Mouse (Mus musculus) left cerebral cortex, adult 11 months (tissue): ENCODE measurements at regions not wholly inside any gene's neighbourhood (a gene's known extent, or its start where the extent isn't known, plus 50 kb on each side); places are given as distances from the start of the nearest gene placed in this dataset.

Source experiments
- DNase-seq: peaks from one replicate; pipeline ENCODE4 v3.0.0; 2022; ENCODE audit warnings: low spot score

GRCm38 (mm10) chr11:19828959-19829401 lies 95.2 kb upstream of the Spred2 start:
- DNase-seq = no peak

GRCm38 (mm10) chr11:19829564-19830279 lies 94.5 kb upstream of the Spred2 start:
- no peak for DNase-seq

DNA sequence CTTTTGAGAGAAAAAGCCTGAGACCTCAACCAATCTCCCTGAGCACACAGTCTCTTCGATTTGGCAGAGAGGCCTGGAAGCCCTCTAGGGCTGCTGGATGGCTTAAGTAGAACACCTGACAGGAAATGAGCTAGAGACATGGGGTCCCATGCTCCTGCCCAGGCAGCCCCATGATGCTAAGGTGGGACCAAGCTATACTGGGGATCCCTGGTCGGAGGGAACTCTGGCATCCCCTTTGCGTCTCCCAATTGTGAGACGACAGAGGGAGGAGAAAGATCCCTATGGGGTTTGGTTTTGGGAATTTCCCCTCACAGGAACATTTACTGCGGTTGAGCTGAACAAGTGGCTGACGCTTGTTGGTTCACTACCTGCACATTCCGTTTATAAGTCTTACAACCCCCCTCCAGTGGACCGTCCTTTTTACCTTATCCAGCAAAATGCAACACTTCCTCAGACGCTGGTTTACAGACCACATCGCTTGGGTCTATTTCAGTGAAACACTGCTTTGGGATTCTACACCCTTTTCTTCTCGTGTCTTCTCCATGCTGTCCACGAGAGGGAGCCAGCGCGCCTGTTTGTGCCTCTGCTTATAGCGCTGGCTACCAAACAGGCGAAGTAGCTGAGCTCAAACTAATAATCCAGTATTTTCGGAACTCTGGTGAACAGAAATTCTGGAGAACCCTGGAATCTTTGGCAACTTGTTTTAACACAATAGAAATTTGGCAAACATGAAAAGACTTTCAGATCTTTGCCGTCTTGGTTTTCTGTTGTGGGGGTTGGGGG lies 93.7 kb upstream of the Spred2 start:
- DNase-seq = no peak

- DNase-seq = no peak
Measured at GRCm38 (mm10) chr11:19834561-19834960, 89.6 kb upstream of the Spred2 start.

GRCm38 (mm10) chr11:19835221-19835745 lies 88.9 kb upstream of the Spred2 start:
- peak; percentile 71 for DNase-seq

- DNase-seq = no peak
Measured at GRCm38 (mm10) chr11:19838932-19839331, 85.2 kb upstream of the Spred2 start.

DNA sequence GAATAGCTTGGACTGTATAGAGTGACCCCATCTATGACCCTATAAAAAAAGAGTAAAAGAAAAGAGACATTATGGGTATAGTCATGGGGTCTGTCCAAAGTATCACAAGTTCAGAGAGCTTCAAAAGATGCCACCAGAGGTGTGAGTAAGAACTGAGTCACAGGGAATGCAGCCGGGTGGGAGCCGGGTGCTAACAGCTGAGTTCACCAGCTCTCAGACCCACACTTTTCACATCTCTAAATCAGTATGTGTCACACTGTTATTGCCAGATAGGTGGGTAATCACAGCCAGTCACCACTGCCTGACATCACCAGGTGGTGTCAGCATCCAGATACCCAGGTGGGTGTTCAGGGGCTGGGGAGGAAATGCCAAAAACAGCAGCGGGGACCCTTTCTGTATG lies 81.1 kb upstream of the Spred2 start:
- no peak for DNase-seq

- no peak for DNase-seq
Measured at GRCm38 (mm10) chr11:19847910-19848309, 76.3 kb upstream of the Spred2 start.

DNA sequence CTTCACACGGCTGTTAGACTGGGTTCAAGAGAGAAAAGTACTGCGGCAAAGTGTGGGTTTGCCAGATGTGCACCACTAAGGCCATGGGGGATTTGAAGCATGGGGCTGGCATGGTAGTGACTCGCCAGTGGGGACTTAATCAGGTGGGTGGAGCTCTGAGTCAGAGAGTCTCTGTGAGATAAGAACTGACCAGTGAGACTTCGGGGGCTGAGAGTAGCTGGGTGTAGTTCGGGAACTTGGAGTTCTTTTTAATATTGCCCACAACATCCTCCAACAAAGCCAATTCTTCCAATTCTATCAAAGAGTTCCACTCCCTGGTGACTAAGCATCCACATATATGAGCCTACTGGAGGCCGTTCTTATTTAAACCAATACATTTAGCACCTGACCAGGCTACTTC lies 75.8 kb upstream of the Spred2 start:
- no peak for DNase-seq

- DNase-seq = no peak
Measured at GRCm38 (mm10) chr11:19849347-19849811, 74.8 kb upstream of the Spred2 start.

DNA sequence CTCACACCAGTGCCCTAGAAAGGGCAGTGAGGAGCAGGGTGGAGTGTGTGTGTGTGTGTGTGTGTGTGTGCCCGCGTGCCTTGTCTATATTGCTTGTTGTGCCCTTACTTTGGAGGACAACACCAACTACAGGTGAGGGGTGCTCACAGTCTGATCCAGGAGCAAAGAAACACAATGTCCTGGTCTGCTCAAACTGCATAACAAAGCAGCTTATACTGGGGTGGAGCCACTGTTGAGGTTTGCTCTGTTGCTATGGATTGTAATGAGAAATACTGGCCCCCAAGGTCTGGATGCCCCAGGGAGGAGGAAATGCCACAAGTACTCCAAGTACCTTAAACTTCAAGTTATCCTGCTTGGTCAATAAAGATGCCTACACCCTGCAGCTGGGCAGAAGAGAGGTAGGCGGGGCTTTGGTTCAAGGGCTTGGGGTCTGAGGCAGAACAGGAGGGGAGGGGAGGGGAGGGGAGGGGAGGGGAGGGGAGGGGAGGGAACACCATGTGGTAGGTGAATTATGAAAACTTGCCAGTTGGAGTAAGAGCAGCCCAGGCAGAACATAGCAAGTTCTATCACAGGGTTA lies 74.2 kb upstream of the Spred2 start:
- no peak for DNase-seq

DNA sequence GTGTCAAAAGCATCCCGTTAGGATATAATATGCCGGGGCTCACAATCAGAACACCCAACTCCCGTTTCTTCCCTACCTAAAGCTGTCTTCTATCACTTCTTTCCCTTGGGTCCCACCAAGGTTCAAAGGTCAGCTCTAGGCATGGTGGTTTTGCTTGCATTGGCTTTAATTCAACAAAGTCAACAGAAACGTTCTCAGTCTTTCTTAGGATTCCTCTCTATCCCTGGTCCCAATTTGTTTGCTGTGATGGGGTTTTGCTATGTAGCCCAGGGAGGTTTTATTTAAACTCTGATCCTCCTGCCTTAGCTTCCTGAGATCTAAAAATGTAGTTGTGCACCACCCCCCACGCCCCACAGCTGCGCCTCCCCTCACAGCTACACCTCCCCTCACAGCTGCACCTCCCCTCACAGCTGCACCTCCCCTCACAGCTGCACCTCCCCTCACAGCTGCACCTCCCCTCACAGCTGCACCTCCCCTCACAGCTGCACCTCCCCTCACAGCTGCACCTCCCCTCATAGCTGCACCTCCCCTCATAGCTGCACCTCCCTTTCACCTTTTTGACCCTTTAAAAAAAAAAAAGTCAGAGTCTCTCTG lies 73.1 kb upstream of the Spred2 start:
- DNase-seq = no peak

DNA sequence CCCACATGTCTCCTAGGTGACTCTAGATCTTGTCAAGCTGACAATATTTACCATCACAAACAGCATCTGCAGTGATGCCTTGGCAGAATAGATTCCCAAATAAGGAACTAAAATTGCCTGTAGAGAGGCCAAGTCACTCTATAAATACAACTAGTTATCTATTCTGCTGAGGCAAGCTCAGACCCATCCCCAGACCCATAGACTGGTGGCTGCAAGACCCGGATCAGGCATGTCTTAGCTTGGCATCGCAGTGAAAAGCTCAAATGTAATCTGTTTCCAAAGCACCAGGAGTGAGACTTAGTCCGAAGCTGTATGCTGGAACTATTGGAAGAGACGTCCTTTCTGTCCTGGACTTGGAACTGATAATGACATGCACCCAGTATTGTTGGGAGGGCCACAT lies 62.6 kb upstream of the Spred2 start:
- no peak for DNase-seq

- no peak for DNase-seq
Measured at GRCm38 (mm10) chr11:19863327-19863726, 60.8 kb upstream of the Spred2 start.

- DNase-seq = no peak
Measured at GRCm38 (mm10) chr11:19866262-19866661, 57.9 kb upstream of the Spred2 start.

DNA sequence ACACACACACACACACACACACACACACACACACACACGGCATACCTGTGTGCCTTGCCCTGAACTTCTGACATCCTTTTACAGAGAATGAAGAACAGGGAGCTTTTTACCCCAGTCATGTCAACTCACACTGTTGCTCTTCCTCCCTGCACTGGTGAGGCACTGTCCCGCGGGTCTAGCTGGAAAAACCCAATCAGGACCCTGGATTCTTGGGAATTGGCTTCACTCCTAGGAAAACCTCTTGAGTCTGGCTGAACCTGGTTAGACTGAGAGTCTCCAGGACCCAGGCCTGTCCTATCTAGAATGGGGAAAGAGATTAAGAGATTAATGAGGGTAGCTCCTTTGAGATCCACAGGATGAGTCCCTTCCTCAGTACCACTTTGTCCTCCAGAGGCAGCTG lies 54.5 kb upstream of the Spred2 start:
- DNase-seq = no peak

DNA sequence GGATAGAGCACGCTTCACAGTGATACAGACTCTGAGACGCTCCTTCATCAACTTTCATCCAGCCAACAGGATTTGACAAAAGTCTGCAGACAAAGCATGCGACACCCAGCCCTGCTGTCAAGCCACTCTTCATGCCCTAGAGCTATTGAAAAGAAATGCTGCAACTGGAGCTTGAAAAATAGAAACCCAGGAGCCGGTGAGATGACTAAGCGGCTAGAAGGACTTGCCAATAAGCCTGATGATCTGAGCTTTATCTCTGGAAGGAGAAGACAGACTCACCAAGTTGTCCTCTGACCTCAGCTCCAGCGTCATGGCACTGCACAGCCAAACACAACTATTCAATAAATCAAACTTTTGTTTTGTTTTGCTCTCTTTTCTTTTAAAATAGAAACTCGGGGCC lies 54.0 kb upstream of the Spred2 start:
- DNase-seq = no peak

DNA sequence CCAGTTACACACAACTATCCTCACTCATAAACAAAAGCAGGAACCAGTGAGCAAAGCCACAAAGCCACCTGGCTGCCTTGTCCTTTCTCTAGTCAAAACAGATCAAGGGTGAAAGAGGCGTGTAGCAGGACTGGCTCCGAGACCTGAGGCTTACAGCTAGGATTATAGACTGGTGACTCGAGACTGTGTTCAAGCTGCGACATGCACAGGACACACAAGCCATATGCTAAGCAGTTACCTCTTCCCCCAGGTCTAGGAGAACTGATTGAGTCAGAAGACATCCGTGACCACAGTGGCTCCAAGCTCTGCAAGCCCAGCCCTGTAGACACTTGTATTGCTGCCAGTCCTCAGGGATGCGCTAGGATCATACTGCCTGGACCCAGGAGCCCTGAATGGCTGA lies 50.4 kb upstream of the Spred2 start:
- DNase-seq = no peak
